Mouse (Mus musculus) brain, embryonic 14.5 days (tissue): ENCODE results near the gene Flrt3.

Experiments used
- CTCF ChIP-seq: fragments of 200-500 bp; IDR thresholded peaks from 2 replicates; pipeline ENCODE4 v1.5.1; 2012; ENCODE audit warnings: inconsistent platforms, mild to moderate bottlenecking, moderate library complexity, borderline replicate concordance; ENCODE audit not compliant: insufficient read depth, insufficient read length; ENCODE audit errors: extremely low read depth
- POLR2A ChIP-seq: fragments of 200-500 bp; IDR thresholded peaks from 2 replicates; pipeline ENCODE4 v1.6.1; 2012; ENCODE audit warnings: mild to moderate bottlenecking, inconsistent platforms, borderline replicate concordance; ENCODE audit not compliant: poor library complexity, insufficient read depth, insufficient read length, severe bottlenecking; ENCODE audit errors: extremely low read depth

GRCm38 (mm10) chr2:140668311-140668710 lies 3.0 kb downstream of the Flrt3 start:
- TF ChIP-seq POLR2A (0 out of 2 replicates have a peak, but pooled peaks have one; percentile 4), CTCF (peak; percentile 77)
